Mouse (Mus musculus) macrophage (primary cell): ENCODE measurements around the gene Fam122c. TPM values are rescaled to one million over a fixed set of nuclear protein-coding genes. Genes with fewer than 3 reads are reported as not detected.
A peak's percentile ranks its signal among the peaks of the same experiment; 100 is the strongest.
"Not testable (repeated sequence)": the region's sequence is repeated elsewhere in the genome, so short reads cannot be mapped to it uniquely, and the experiment has no call there.

Experiments used
- H3K27ac ChIP-seq: fragments of 350-480 bp; formaldehyde crosslinking; 2 replicates; pipeline ENCODE4 v1.9.0; 2021
- H3K36me3 ChIP-seq: fragments of 350-480 bp; formaldehyde crosslinking; 2 replicates; pipeline ENCODE4 v1.9.0; 2021; ENCODE audit errors: inconsistent target
- H3K4me3 ChIP-seq: fragments of 350-480 bp; formaldehyde crosslinking; 2 replicates; pipeline ENCODE4 v1.9.0; 2021; ENCODE audit errors: inconsistent target
- H3K79me2 ChIP-seq: fragments of 350-480 bp; formaldehyde crosslinking; 2 replicates; pipeline ENCODE4 v1.9.0; 2021; ENCODE audit errors: inconsistent target
- WGBS: methylation state at CpG from one replicate; pipeline ENCODE4 v1.1.7; 2026; ENCODE audit warnings: inconsistent platforms; ENCODE audit not compliant: missing documents; 5-methylcytosine and 5-hydroxymethylcytosine counted together
- polyA plus RNA-seq: library from polyadenylated mRNA; stranded (reverse); fragments of 250-400 nt; gene quantifications from 3 replicates; pipeline ENCODE4 v1.2.4, GENCODE M21; 2018; ENCODE audit warnings: inconsistent platforms
- total RNA-seq, 78 experiments: library from RNA; depleted of rRNA; stranded (reverse); fragments of 250-400 nt; gene quantifications; 1 replicate in 9 of 78; 2 replicates in 24 of 78; 3 replicates in 43 of 78; 4 replicates in 2 of 78; pipeline ENCODE4 v1.2.4; 2018; ENCODE audit warnings: inconsistent platforms in 56 of 78

Fam122c gene
- total RNA-seq (2018; cell fraction: chromatin; rRNA removed) = not detected
- total RNA-seq (2018; cell fraction: cytosol; rRNA removed) = not detected
- not detected for total RNA-seq (2018; cell fraction: nucleus; rRNA removed)
- not detected in 3 replicates for polyA plus RNA-seq

GRCm38 (mm10) chrX:53273124-53273523, at the start of gene Fam122c:
Fam122c (plus strand) TSS chrX:53273424.
- 57% methylated on average over 1 of the region's 1 CpGs for WGBS
- Histone ChIP-seq H3K4me3 (no peak within 1 kb of the TSS), H3K36me3 (no peaks in the 10 kb centered on the region), H3K79me2 (no peaks in the 10 kb centered on the region), H3K27ac (no peak within 1 kb of the TSS)

DNA sequence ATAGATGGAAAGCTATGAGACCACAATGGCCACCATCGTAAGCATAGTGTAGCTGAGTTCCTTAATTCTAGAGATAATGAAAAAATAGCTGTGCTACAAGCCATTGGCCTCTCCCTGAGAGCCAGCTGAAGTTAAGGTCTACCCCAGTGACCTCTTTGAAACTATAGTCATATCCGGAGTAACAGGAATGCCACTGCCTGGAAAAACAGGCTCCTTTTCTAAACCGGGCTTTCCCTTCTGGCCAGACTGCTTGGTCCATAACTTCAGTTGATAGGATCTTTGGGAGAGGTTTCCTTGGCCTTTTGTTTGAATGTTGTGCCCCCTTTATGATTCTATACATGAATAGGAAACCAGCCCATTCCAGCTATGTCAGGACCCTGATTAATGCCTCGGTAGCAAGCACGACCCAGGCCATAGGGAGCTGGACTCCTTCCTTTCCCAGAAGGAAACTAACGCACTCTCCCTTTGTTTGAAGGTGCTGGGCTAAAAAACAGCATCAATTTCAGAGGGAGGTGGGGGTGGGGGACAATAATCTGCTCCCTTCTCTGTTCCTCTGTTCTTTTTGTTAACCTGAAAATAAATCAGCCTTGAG, 48.8 kb upstream of the Fam122c start:
- WGBS = 79% methylated on average over 6 of the region's 6 CpGs
- Histone ChIP-seq H3K4me3 (no peak overlapping the region), H3K27ac (no peak overlapping the region), H3K36me3 (no peaks in the 10 kb centered on the region), H3K79me2 (no peaks in the 10 kb centered on the region)

GRCm38 (mm10) chrX:53231965-53232364, 41.3 kb upstream of the Fam122c start:
- WGBS = 40% methylated on average over 11 of the region's 13 CpGs
- H3K79me2 ChIP-seq = no peaks in the 10 kb centered on the region
- no peaks in the 10 kb centered on the region for H3K36me3 ChIP-seq
- H3K27ac ChIP-seq = no peak overlapping the region
- H3K4me3 ChIP-seq = no peak overlapping the region

DNA sequence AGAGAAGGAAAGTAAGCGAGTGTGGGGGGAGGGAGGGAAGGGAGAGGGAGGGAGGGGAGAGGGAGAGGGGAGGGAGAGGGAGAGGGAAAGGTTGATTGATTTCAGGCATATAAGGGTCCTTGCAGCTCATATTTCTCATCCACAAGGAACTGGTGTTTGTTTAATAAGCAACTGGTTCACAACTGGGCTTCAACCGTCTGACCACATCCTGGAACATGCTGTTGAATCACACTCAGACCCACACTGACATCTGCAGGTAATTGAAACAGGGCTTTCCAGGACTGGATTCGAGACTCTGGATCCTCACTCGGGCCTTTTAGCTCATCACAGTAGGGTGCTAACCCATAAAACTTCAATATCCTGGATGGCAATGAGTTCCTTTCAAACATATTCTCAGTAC, 39.5 kb upstream of the Fam122c start:
- no peaks in the 10 kb centered on the region for H3K36me3 ChIP-seq

GRCm38 (mm10) chrX:53236404-53236803, 36.8 kb upstream of the Fam122c start:
- 87% methylated on average over 5 of the region's 7 CpGs for WGBS
- Histone ChIP-seq H3K4me3 (no peak overlapping the region), H3K79me2 (no peaks in the 10 kb centered on the region), H3K36me3 (no peaks in the 10 kb centered on the region), H3K27ac (no peak overlapping the region)

More for the DNA sequence above, 39.5 kb upstream of the Fam122c start:
- H3K79me2 ChIP-seq = no peaks in the 10 kb centered on the region
- no peak overlapping the region for H3K4me3 ChIP-seq
- 29% methylated on average over 3 of the region's 4 CpGs for WGBS
- no peak overlapping the region for H3K27ac ChIP-seq

DNA sequence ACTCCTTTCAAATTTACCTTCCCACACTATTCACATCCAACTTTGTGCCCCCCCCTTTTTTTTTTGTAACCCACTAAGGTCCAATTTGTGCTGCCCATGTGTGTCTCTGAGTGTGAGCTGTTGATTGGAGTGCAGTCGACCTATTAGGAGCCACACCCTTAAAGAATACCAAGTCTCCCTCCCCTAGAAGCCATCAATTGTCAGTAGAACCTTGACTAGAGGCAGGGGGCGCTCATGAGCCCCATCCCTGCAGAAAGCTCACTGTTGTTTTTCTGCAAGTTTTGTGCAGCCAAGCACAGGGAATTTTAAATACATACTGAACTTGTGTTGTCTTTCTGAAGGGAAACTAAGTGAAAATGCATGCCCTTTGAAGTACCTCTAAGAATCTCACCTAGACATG, 35.3 kb upstream of the Fam122c start:
- Histone ChIP-seq H3K36me3 (no peaks in the 10 kb centered on the region), H3K4me3 (no peak overlapping the region), H3K27ac (no peak overlapping the region), H3K79me2 (no peaks in the 10 kb centered on the region)
- 0% methylated on average over 2 of the region's 2 CpGs for WGBS

DNA sequence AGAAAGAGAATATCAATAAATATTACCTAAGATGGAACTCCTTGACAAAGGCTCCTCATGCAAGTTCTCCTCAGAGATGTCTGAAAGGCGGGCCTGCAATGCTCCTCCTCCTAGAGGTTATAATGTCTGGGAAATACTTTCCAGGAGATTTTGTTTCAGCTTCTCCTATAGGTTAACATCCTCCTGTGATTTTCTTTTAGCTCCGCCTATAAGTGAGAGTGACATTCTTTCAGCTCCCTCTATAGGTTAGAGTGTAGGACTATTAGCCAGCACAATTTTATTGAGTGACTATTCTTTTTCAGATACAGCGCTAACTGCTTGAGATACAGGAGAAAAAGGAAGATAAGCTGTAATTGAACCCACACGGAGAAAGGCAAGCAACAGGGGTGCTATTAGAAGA, 33.2 kb upstream of the Fam122c start, which contains the start of gene Plac1:
Gene Plac1 (minus strand): TSS at position 101 of the 400 bp plus-strand sequence.
- H3K4me3 ChIP-seq = no peak within 1 kb of the TSS
- no peaks in the 10 kb centered on the region for H3K36me3 ChIP-seq
- no peak within 1 kb of the TSS for H3K27ac ChIP-seq
- WGBS = 78% methylated on average over 4 of the region's 4 CpGs
- no peaks in the 10 kb centered on the region for H3K79me2 ChIP-seq

DNA sequence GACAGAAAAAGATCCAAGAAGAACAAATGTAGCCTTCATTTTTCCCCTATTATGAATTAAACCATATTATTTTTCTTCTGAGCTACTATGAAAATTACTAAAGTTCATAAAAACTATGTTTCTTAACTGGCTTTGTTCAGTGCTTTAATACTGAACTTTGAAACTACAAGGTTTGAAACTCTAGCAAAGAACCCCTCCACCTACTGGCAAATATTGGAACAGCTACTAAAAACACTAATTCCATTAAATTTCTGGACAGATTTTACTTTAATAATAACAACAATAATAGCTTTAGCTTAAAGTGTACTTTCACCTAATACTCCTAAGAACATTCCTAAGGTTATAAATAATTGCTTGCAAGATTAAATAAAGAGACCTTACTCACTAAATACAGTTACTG, 18.0 kb upstream of the Fam122c start:
- no peak overlapping the region for H3K4me3 ChIP-seq
- H3K27ac ChIP-seq = no peak overlapping the region
- H3K36me3 ChIP-seq = no peaks in the 10 kb centered on the region
- no peaks in the 10 kb centered on the region for H3K79me2 ChIP-seq

DNA sequence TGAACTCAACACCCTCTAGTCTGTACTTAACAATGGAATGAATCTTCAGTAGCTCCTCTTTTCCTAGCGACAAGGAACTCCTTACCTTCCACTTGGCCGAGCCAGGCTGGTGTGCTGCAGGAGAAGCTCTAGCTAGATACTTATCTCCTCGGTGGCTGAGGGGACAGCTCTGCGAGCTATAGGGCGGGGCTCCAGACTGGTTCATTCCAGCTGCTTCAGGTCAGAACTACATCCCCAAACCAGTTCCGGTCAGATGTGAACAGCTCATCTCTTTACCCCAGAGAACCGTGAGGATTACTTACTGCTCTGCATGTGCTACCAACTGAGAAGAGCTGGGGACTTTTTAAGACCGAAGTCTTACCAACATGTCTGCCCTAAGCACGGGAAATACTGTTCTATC, 7.0 kb upstream of the Fam122c start:
- Histone ChIP-seq H3K36me3 (no peaks in the 10 kb centered on the region), H3K79me2 (no peaks in the 10 kb centered on the region), H3K4me3 (no peak overlapping the region), H3K27ac (no peak overlapping the region)
- 90% methylated on average over 9 of the region's 9 CpGs for WGBS

- WGBS = 17% methylated on average over 10 of the region's 10 CpGs
- peak overlapping the region; percentile 41 for H3K4me3 ChIP-seq
- H3K79me2 ChIP-seq = no peaks in the 10 kb centered on the region
- 0 out of 2 replicates have a peak overlapping the region, but pooled peaks have one; percentile 13 for H3K27ac ChIP-seq
- no peaks in the 10 kb centered on the region for H3K36me3 ChIP-seq
Measured at GRCm38 (mm10) chrX:53268856-53269255, 4.4 kb upstream of the Fam122c start.

DNA sequence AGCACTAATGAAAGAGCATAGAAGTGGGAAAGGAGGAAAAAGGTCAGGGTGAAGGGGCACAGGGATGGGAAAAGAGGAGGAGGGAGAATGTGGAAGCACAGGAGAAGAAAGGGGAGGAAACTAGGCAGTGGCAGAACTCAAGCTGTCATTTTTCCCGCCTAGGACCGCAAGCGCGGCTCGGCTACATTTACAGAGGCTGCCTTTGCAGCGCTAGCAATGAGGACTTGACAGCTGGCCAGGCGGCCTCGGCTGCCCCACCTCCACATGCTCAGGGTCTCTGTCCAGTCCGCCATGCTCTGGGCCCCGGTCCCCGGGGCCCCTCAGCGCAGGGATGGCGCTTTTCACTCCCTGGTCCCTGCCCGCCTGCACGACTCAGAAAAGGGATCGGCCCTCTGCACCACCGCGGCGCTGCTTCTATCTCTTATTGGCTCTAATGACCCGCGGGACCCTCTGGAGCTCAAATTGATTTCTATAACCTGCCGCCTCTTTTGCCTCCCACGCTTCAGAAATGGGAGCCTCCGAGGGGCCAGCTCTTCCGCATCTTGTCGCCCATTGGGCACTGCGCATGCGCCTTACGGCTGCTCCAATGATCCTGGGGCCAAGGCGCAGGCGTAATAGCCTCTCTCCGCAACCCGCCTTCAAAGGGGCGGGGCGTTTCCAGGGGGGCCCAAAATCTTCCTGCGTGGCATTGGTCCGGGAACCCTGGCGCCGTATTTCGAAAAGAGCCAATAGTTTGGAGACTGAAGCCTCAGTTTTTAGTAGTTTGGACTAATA, 3.7 kb upstream of the Fam122c start, which contains the start of gene Fam122b:
Gene Fam122b (minus strand): TSS at position 517 of the 774 bp plus-strand sequence.
- H3K27ac ChIP-seq = peak within 1 kb of the TSS; percentile 13; the same call in 1 of the 2 replicates
- H3K79me2 ChIP-seq = no peaks in the 10 kb centered on the region
- WGBS = 29% methylated on average over 32 of the region's 40 CpGs
- H3K4me3 ChIP-seq = peak within 1 kb of the TSS; percentile 41
- no peaks in the 10 kb centered on the region for H3K36me3 ChIP-seq

GRCm38 (mm10) chrX:53270063-53270432, 3.2 kb upstream of the Fam122c start:
- 20% methylated on average over 10 of the region's 10 CpGs for WGBS
- Histone ChIP-seq H3K27ac (no peak overlapping the region), H3K79me2 (no peaks in the 10 kb centered on the region), H3K4me3 (peak overlapping the region; percentile 41; the same call in 1 of the 2 replicates), H3K36me3 (no peaks in the 10 kb centered on the region)

DNA sequence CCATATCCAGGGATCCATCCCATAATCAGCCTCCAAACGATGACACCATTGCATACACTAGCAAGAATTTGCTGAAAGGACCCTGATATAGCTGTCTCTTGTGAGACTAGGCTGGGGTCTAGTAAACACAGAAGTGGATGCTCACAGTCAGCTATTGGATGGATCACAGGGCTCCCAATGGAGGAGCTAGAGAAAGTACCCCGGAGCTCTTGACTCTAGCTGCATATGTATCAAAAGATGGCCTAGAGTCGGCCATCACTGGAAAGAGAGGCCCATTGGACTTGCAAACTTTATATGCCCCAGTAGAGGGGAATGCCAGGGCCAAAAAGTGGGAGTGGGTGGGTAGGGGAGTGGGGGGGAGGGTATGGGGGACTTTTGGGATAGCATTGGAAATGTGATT, 1.6 kb upstream of the Fam122c start:
- not testable (repeated sequence) for H3K79me2 ChIP-seq, H3K27ac ChIP-seq, H3K36me3 ChIP-seq, H3K4me3 ChIP-seq
- WGBS = 100% methylated on average over 1 of the region's 3 CpGs

DNA sequence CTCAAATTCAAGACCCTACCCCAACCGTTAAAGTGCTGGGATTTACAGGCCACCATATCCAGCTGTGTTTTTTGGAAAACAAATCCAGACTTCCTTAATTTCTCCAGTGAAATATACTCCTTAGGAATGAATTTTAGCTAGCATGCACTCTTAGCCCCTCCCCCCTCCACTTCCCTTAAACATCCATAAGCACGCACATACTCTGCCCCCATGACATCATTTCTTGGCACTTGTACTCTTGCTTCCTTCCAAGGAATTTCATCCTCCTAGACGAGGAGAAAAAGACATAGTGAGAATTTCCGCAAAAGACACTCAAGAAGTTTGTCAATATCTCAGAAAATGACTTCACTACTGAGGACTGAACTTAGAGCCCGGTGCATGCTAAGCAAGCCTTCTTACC, 14.7 kb downstream of the Fam122c start:
- Histone ChIP-seq H3K79me2 (no peaks in the 10 kb centered on the region), H3K36me3 (no peaks in the 10 kb centered on the region), H3K4me3 (no peak overlapping the region), H3K27ac (no peak overlapping the region)
- 94% methylated on average over 5 of the region's 5 CpGs for WGBS

DNA sequence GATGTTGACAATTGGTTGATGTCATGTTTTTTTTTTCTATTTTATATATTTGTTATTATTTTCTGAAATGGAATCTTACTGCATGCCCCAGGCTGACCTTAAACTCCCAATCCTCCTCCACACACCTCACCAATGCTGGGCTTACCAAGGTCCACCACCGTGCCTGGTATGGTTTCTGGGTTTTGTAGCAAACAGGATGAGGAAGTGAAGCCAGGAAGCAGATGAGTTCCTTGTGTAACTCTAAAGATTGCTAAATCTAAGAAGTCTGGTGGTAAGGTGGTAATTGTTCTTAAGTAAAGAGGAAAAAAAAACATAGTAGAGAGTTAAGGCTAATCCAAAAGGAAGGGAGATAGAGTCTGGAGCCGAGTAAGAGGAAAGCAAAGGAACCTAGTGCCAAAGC, 47.3 kb downstream of the Fam122c start:
- WGBS = 22% methylated on average over 2 of the region's 2 CpGs
- H3K27ac ChIP-seq = no peak overlapping the region

More for the DNA sequence above, 47.3 kb downstream of the Fam122c start:
- Histone ChIP-seq H3K36me3 (no peaks in the 10 kb centered on the region), H3K4me3 (no peak overlapping the region), H3K79me2 (no peaks in the 10 kb centered on the region)
